Mouse (Mus musculus): ENCODE results near the gene 3110021N24Rik. TPM values are rescaled to one million over a fixed set of nuclear protein-coding genes. Genes with fewer than 3 reads are reported as not detected.

Gene 3110021N24Rik
- polyA plus RNA-seq, 1 experiment from 2014 or later: 2.3 TPM

- Histone ChIP-seq H3K9ac (replicated peaks; ENCODE audit: low read depth, low read length) (no peak overlapping the region), H3K27ac (ENCODE audit: low read length) (no peak overlapping the region), H3K27me3 (ENCODE audit: control insufficient read depth, insufficient read depth, low read length) (no peaks in the 10 kb centered on the region), H3K4me2 (replicated peaks; ENCODE audit: low read depth, low read length) (no peak overlapping the region), H3K4me3 (ENCODE audit: low read depth, low read length) (no peak overlapping the region), H3K36me3 (ENCODE audit: control insufficient read depth, insufficient read depth, low read length) (no peaks in the 10 kb centered on the region), H3K9me3 (ENCODE audit: control insufficient read depth, low read depth, low read length) (no peaks in the 10 kb centered on the region), H3K4me1 (ENCODE audit: control insufficient read depth, insufficient read depth, low read length) (no peaks in the 10 kb centered on the region)
- no peak for ATAC-seq (ENCODE audit: insufficient number of reproducible peaks, insufficient read depth, low FRiP score, low read depth)
- 85% methylated on average over 1 of the region's 1 CpGs for WGBS
These were observed 11.0 kb downstream of the 3110021N24Rik start for GRCm38 (mm10) chr4:108730450-108730849.

GRCm38 (mm10) chr4:108731582-108731981, 12.1 kb downstream of the 3110021N24Rik start:
- no peaks in the 10 kb centered on the region for H3K27me3 ChIP-seq (ENCODE audit: control insufficient read depth, insufficient read depth, low read length)
- no peaks in the 10 kb centered on the region for H3K4me1 ChIP-seq (ENCODE audit: control insufficient read depth, insufficient read depth, low read length)
- no peaks in the 10 kb centered on the region for H3K9me3 ChIP-seq (ENCODE audit: control insufficient read depth, low read depth, low read length)
- no peak for ATAC-seq (ENCODE audit: insufficient number of reproducible peaks, insufficient read depth, low FRiP score, low read depth)
- H3K36me3 ChIP-seq (ENCODE audit: control insufficient read depth, insufficient read depth, low read length): no peaks in the 10 kb centered on the region
- no peak overlapping the region for H3K4me3 ChIP-seq (ENCODE audit: low read depth, low read length)
- no peak overlapping the region for H3K27ac ChIP-seq (ENCODE audit: low read length)
- no peak overlapping the region for H3K4me2 ChIP-seq (replicated peaks; ENCODE audit: low read depth, low read length)
- WGBS: 48% methylated on average over 3 of the region's 3 CpGs
- no peak overlapping the region for H3K9ac ChIP-seq (replicated peaks; ENCODE audit: low read depth, low read length)

GRCm38 (mm10) chr4:108746160-108746873, 26.9 kb downstream of the 3110021N24Rik start:
- H3K4me2 ChIP-seq (replicated peaks; ENCODE audit: low read depth, low read length): no peak overlapping the region
- no peak overlapping the region for H3K9ac ChIP-seq (replicated peaks; ENCODE audit: low read depth, low read length)
- 89% methylated on average over 3 of the region's 3 CpGs for WGBS
- H3K4me3 ChIP-seq (ENCODE audit: low read depth, low read length): no peak overlapping the region
- ATAC-seq (ENCODE audit: insufficient number of reproducible peaks, insufficient read depth, low FRiP score, low read depth): no peak
- no peaks in the 10 kb centered on the region for H3K36me3 ChIP-seq (ENCODE audit: control insufficient read depth, insufficient read depth, low read length)
- no peaks in the 10 kb centered on the region for H3K27me3 ChIP-seq (ENCODE audit: control insufficient read depth, insufficient read depth, low read length)
- H3K27ac ChIP-seq (ENCODE audit: low read length): no peak overlapping the region
- H3K9me3 ChIP-seq (ENCODE audit: control insufficient read depth, low read depth, low read length): no peaks in the 10 kb centered on the region
- no peaks in the 10 kb centered on the region for H3K4me1 ChIP-seq (ENCODE audit: control insufficient read depth, insufficient read depth, low read length)

GRCm38 (mm10) chr4:108759583-108759982, 40.1 kb downstream of the 3110021N24Rik start:
- no peak overlapping the region for H3K4me3 ChIP-seq (ENCODE audit: low read depth, low read length)
- no peak overlapping the region for H3K27ac ChIP-seq (ENCODE audit: low read length)
- no peaks in the 10 kb centered on the region for H3K9me3 ChIP-seq (ENCODE audit: control insufficient read depth, low read depth, low read length)
- no peaks in the 10 kb centered on the region for H3K36me3 ChIP-seq (ENCODE audit: control insufficient read depth, insufficient read depth, low read length)
- H3K9ac ChIP-seq (replicated peaks; ENCODE audit: low read depth, low read length): no peak overlapping the region
- no peak for ATAC-seq (ENCODE audit: insufficient number of reproducible peaks, insufficient read depth, low FRiP score, low read depth)
- H3K27me3 ChIP-seq (ENCODE audit: control insufficient read depth, insufficient read depth, low read length): no peaks in the 10 kb centered on the region
- H3K4me1 ChIP-seq (ENCODE audit: control insufficient read depth, insufficient read depth, low read length): no peaks in the 10 kb centered on the region
- 96% methylated on average over 3 of the region's 3 CpGs for WGBS
- H3K4me2 ChIP-seq (replicated peaks; ENCODE audit: low read depth, low read length): no peak overlapping the region

- H3K27me3 ChIP-seq (ENCODE audit: control insufficient read depth, insufficient read depth, low read length): no peaks in the 10 kb centered on the region
- H3K27ac ChIP-seq (ENCODE audit: low read length): no peak overlapping the region
- H3K4me1 ChIP-seq (ENCODE audit: control insufficient read depth, insufficient read depth, low read length): 0 out of 2 replicates have a peak, but pooled peaks cover 2% of the 10 kb centered on the region
- ATAC-seq (ENCODE audit: insufficient number of reproducible peaks, insufficient read depth, low FRiP score, low read depth): no peak
- H3K4me3 ChIP-seq (ENCODE audit: low read depth, low read length): no peak overlapping the region
- H3K9ac ChIP-seq (replicated peaks; ENCODE audit: low read depth, low read length): no peak overlapping the region
- H3K9me3 ChIP-seq (ENCODE audit: control insufficient read depth, low read depth, low read length): no peaks in the 10 kb centered on the region
- no peak overlapping the region for H3K4me2 ChIP-seq (replicated peaks; ENCODE audit: low read depth, low read length)
- H3K36me3 ChIP-seq (ENCODE audit: control insufficient read depth, insufficient read depth, low read length): no peaks in the 10 kb centered on the region
These were observed 49.1 kb downstream of the 3110021N24Rik start for GRCm38 (mm10) chr4:108768527-108768926.

GRCm38 (mm10) chr4:108779763-108780056, 60.3 kb downstream of the 3110021N24Rik start:
- no peak for ATAC-seq (ENCODE audit: insufficient number of reproducible peaks, insufficient read depth, low FRiP score, low read depth)
- no peaks in the 10 kb centered on the region for H3K9me3 ChIP-seq (ENCODE audit: control insufficient read depth, low read depth, low read length)
- H3K27ac ChIP-seq (ENCODE audit: low read length): peak overlapping the region; percentile 96
- 0% methylated on average over 7 of the region's 7 CpGs for WGBS
- H3K4me3 ChIP-seq (ENCODE audit: low read depth, low read length): peak overlapping the region; percentile 79
- H3K27me3 ChIP-seq (ENCODE audit: control insufficient read depth, insufficient read depth, low read length): no peaks in the 10 kb centered on the region
- 0 out of 2 replicates have a peak, but pooled peaks cover 2% of the 10 kb centered on the region for H3K4me1 ChIP-seq (ENCODE audit: control insufficient read depth, insufficient read depth, low read length)
- peak overlapping the region; percentile 93 for H3K9ac ChIP-seq (replicated peaks; ENCODE audit: low read depth, low read length)
- peak overlapping the region; percentile 61 for H3K4me2 ChIP-seq (replicated peaks; ENCODE audit: low read depth, low read length)
- no peaks in the 10 kb centered on the region for H3K36me3 ChIP-seq (ENCODE audit: control insufficient read depth, insufficient read depth, low read length)

- Histone ChIP-seq H3K4me3 (ENCODE audit: low read depth, low read length) (peak within 1 kb of the TSS; percentile 79), H3K27me3 (ENCODE audit: control insufficient read depth, insufficient read depth, low read length) (no peaks in the 10 kb centered on the region), H3K4me2 (replicated peaks; ENCODE audit: low read depth, low read length) (peak within 1 kb of the TSS; percentile 61), H3K4me1 (ENCODE audit: control insufficient read depth, insufficient read depth, low read length) (0 out of 2 replicates have a peak, but pooled peaks cover 2% of the 10 kb centered on the region), H3K27ac (ENCODE audit: low read length) (peak within 1 kb of the TSS; percentile 96), H3K9ac (replicated peaks; ENCODE audit: low read depth, low read length) (peak within 1 kb of the TSS; percentile 93), H3K36me3 (ENCODE audit: control insufficient read depth, insufficient read depth, low read length) (no peaks in the 10 kb centered on the region), H3K9me3 (ENCODE audit: control insufficient read depth, low read depth, low read length) (no peaks in the 10 kb centered on the region)
- under 1% methylated on average over 59 of the region's 111 CpGs for WGBS
- ATAC-seq (ENCODE audit: insufficient number of reproducible peaks, insufficient read depth, low FRiP score, low read depth): peak; percentile 89
These were observed 60.8 kb downstream of the 3110021N24Rik start, which contains the start of gene Zfyve9 for GRCm38 (mm10) chr4:108780057-108780863. Zfyve9 (minus strand) TSS chr4:108780798.

GRCm38 (mm10) chr4:108780864-108781205, 61.4 kb downstream of the 3110021N24Rik start:
- Histone ChIP-seq H3K27me3 (ENCODE audit: control insufficient read depth, insufficient read depth, low read length) (no peaks in the 10 kb centered on the region), H3K36me3 (ENCODE audit: control insufficient read depth, insufficient read depth, low read length) (no peaks in the 10 kb centered on the region), H3K27ac (ENCODE audit: low read length) (peak overlapping the region; percentile 96), H3K4me1 (ENCODE audit: control insufficient read depth, insufficient read depth, low read length) (0 out of 2 replicates have a peak, but pooled peaks cover 2% of the 10 kb centered on the region), H3K9me3 (ENCODE audit: control insufficient read depth, low read depth, low read length) (no peaks in the 10 kb centered on the region), H3K4me3 (ENCODE audit: low read depth, low read length) (peak overlapping the region; percentile 79), H3K4me2 (replicated peaks; ENCODE audit: low read depth, low read length) (peak overlapping the region; percentile 61), H3K9ac (replicated peaks; ENCODE audit: low read depth, low read length) (peak overlapping the region; percentile 93)
- 2% methylated on average over 17 of the region's 20 CpGs for WGBS
- no peak for ATAC-seq (ENCODE audit: insufficient number of reproducible peaks, insufficient read depth, low FRiP score, low read depth)

Data from stomach, embryonic 14.5 days (tissue).